Mouse (Mus musculus): ENCODE results near the gene Gm27021. TPM values are rescaled to one million over a fixed set of nuclear protein-coding genes. Genes with fewer than 3 reads are reported as not detected.

The Gm27021 gene
- total and polyA plus RNA-seq, 2 experiments from 2014 or later = 7.0 to 12.4 TPM

- TF ChIP-seq CTCF (IDR thresholded peaks at IDR 0.05; ENCODE audit: low read depth) = no peak
- ATAC-seq (no peak), DNase-seq (no peak)
- 59% methylated on average over 6 of the region's 6 CpGs for WGBS
- Histone ChIP-seq H3K9me3 (ENCODE audit: low read length) (no peaks in the 10 kb centered on the region), H3K9ac (no peak overlapping the region), H3K4me2 (ENCODE audit: low read depth) (no peak overlapping the region), H3K27ac (ENCODE audit: low read depth, low read length) (no peak overlapping the region), H3K4me3 (ENCODE audit: low read depth, low read length) (no peak overlapping the region), H3K36me3 (ENCODE audit: insufficient read depth) (no peaks in the 10 kb centered on the region), H3K4me1 (ENCODE audit: insufficient read depth) (0 out of 2 replicates have a peak, but pooled peaks cover 3% of the 10 kb centered on the region), H3K27me3 (ENCODE audit: insufficient read depth, low read length) (no peaks in the 10 kb centered on the region)
Measured at GRCm38 (mm10) chr8:120630848-120631247, 37.0 kb downstream of the Gm27021 start.

- no peaks in the 10 kb centered on the region for H3K36me3 ChIP-seq (ENCODE audit: insufficient read depth)
- no peak for TF ChIP-seq CTCF (IDR thresholded peaks at IDR 0.05; ENCODE audit: low read depth)
- DNase-seq (no peak), ATAC-seq (no peak)
- no peak overlapping the region for H3K4me2 ChIP-seq (ENCODE audit: low read depth)
- 0 out of 2 replicates have a peak, but pooled peaks cover 3% of the 10 kb centered on the region for H3K4me1 ChIP-seq (ENCODE audit: insufficient read depth)
- H3K27ac ChIP-seq (ENCODE audit: low read depth, low read length) = no peak overlapping the region
- 46% methylated on average over 5 of the region's 5 CpGs for WGBS
- no peak overlapping the region for H3K4me3 ChIP-seq (ENCODE audit: low read depth, low read length)
- H3K9me3 ChIP-seq (ENCODE audit: low read length) = no peaks in the 10 kb centered on the region
- no peaks in the 10 kb centered on the region for H3K27me3 ChIP-seq (ENCODE audit: insufficient read depth, low read length)
- H3K9ac ChIP-seq = no peak overlapping the region
Measured at GRCm38 (mm10) chr8:120630031-120630430, 37.8 kb downstream of the Gm27021 start.

GRCm38 (mm10) chr8:120627298-120627697, 40.6 kb downstream of the Gm27021 start:
- no peak for DNase-seq
- no peak overlapping the region for H3K4me3 ChIP-seq (ENCODE audit: low read depth, low read length)
- H3K27me3 ChIP-seq (ENCODE audit: insufficient read depth, low read length) = no peaks in the 10 kb centered on the region
- peak; percentile 71 for ATAC-seq
- no peaks in the 10 kb centered on the region for H3K9me3 ChIP-seq (ENCODE audit: low read length)
- no peak overlapping the region for H3K27ac ChIP-seq (ENCODE audit: low read depth, low read length)
- no peaks in the 10 kb centered on the region for H3K36me3 ChIP-seq (ENCODE audit: insufficient read depth)
- 74% methylated on average over 5 of the region's 5 CpGs for WGBS
- no peaks in the 10 kb centered on the region for H3K4me1 ChIP-seq (ENCODE audit: insufficient read depth)
- no peak for TF ChIP-seq CTCF (IDR thresholded peaks at IDR 0.05; ENCODE audit: low read depth)
- H3K4me2 ChIP-seq (ENCODE audit: low read depth) = no peak overlapping the region
- H3K9ac ChIP-seq = no peak overlapping the region

GRCm38 (mm10) chr8:120626461-120626860, 41.4 kb downstream of the Gm27021 start:
- H3K4me1 ChIP-seq (ENCODE audit: insufficient read depth) = no peaks in the 10 kb centered on the region
- no peak for TF ChIP-seq CTCF (IDR thresholded peaks at IDR 0.05; ENCODE audit: low read depth)
- no peak overlapping the region for H3K4me2 ChIP-seq (ENCODE audit: low read depth)
- DNase-seq (no peak), ATAC-seq (no peak)
- H3K9ac ChIP-seq = no peak overlapping the region
- no peaks in the 10 kb centered on the region for H3K9me3 ChIP-seq (ENCODE audit: low read length)
- no peaks in the 10 kb centered on the region for H3K27me3 ChIP-seq (ENCODE audit: insufficient read depth, low read length)
- no peak overlapping the region for H3K4me3 ChIP-seq (ENCODE audit: low read depth, low read length)
- H3K27ac ChIP-seq (ENCODE audit: low read depth, low read length) = no peak overlapping the region
- 69% methylated on average over 11 of the region's 11 CpGs for WGBS
- no peaks in the 10 kb centered on the region for H3K36me3 ChIP-seq (ENCODE audit: insufficient read depth)

- no peaks in the 10 kb centered on the region for H3K36me3 ChIP-seq (ENCODE audit: insufficient read depth)
- no peaks in the 10 kb centered on the region for H3K9me3 ChIP-seq (ENCODE audit: low read length)
- no peaks in the 10 kb centered on the region for H3K27me3 ChIP-seq (ENCODE audit: insufficient read depth, low read length)
- H3K27ac ChIP-seq (ENCODE audit: low read depth, low read length) = no peak overlapping the region
- no peak overlapping the region for H3K4me2 ChIP-seq (ENCODE audit: low read depth)
- 33% methylated on average over 2 of the region's 2 CpGs for WGBS
- DNase-seq (no peak), ATAC-seq (no peak)
- no peak for TF ChIP-seq CTCF (IDR thresholded peaks at IDR 0.05; ENCODE audit: low read depth)
- no peaks in the 10 kb centered on the region for H3K4me1 ChIP-seq (ENCODE audit: insufficient read depth)
- H3K9ac ChIP-seq = no peak overlapping the region
- no peak overlapping the region for H3K4me3 ChIP-seq (ENCODE audit: low read depth, low read length)
Measured at GRCm38 (mm10) chr8:120623608-120624007, 44.3 kb downstream of the Gm27021 start.

GRCm38 (mm10) chr8:120622161-120622560, 45.7 kb downstream of the Gm27021 start:
- H3K27ac ChIP-seq (ENCODE audit: low read depth, low read length) = no peak overlapping the region; the same call in 1 of the 2 replicates
- no peaks in the 10 kb centered on the region for H3K27me3 ChIP-seq (ENCODE audit: insufficient read depth, low read length)
- WGBS = 72% methylated on average over 14 of the region's 14 CpGs
- H3K4me1 ChIP-seq (ENCODE audit: insufficient read depth) = 0 out of 2 replicates have a peak, but pooled peaks cover 4% of the 10 kb centered on the region
- DNase-seq = no peak
- no peak for ATAC-seq
- no peaks in the 10 kb centered on the region for H3K9me3 ChIP-seq (ENCODE audit: low read length)
- H3K36me3 ChIP-seq (ENCODE audit: insufficient read depth) = no peaks in the 10 kb centered on the region
- no peak overlapping the region for H3K4me2 ChIP-seq (ENCODE audit: low read depth)
- no peak for TF ChIP-seq CTCF (IDR thresholded peaks at IDR 0.05; ENCODE audit: low read depth)
- H3K9ac ChIP-seq = no peak overlapping the region
- no peak overlapping the region for H3K4me3 ChIP-seq (ENCODE audit: low read depth, low read length)

GRCm38 (mm10) chr8:120620441-120620840, 47.4 kb downstream of the Gm27021 start:
- H3K9ac ChIP-seq = no peak overlapping the region
- H3K27ac ChIP-seq (ENCODE audit: low read depth, low read length) = no peak overlapping the region
- H3K9me3 ChIP-seq (ENCODE audit: low read length) = no peaks in the 10 kb centered on the region
- DNase-seq (no peak), ATAC-seq (no peak)
- no peaks in the 10 kb centered on the region for H3K27me3 ChIP-seq (ENCODE audit: insufficient read depth, low read length)
- TF ChIP-seq CTCF (IDR thresholded peaks at IDR 0.05; ENCODE audit: low read depth) = no peak
- H3K4me3 ChIP-seq (ENCODE audit: low read depth, low read length) = no peak overlapping the region
- 0 out of 2 replicates have a peak, but pooled peaks cover 4% of the 10 kb centered on the region for H3K4me1 ChIP-seq (ENCODE audit: insufficient read depth)
- H3K4me2 ChIP-seq (ENCODE audit: low read depth) = no peak overlapping the region
- no peaks in the 10 kb centered on the region for H3K36me3 ChIP-seq (ENCODE audit: insufficient read depth)
- 57% methylated on average over 7 of the region's 7 CpGs for WGBS
